Mouse (Mus musculus) neural tube, embryonic 11.5 days (tissue): ENCODE measurements around the gene Gatd1. TPM values are rescaled to one million over a fixed set of nuclear protein-coding genes. Genes with fewer than 3 reads are reported as not detected.
"Not testable (repeated sequence)": the region's sequence is repeated elsewhere in the genome, so short reads cannot be mapped to it uniquely, and the experiment has no call there.

Source experiments
- ATAC-seq: fragments of 200-750 bp; cut with Nextera tagmentation; 2 replicates; pipeline ENCODE4 v1.8.0; 2017; ENCODE audit warnings: moderate number of reproducible peaks, mild to moderate bottlenecking, moderate TSS enrichment, moderate library complexity; ENCODE audit not compliant: insufficient read depth, low FRiP score, low TSS enrichment
- DNase-seq: peaks from one replicate; pipeline ENCODE4 v3.0.0-alpha.2; 2015; ENCODE audit warnings: low spot score
- H3K27ac ChIP-seq: fragments of 300-500 bp; sonication (generic); 2 replicates; pipeline ENCODE4 v1.5.1; 2014; ENCODE audit warnings: low read depth, mild to moderate bottlenecking, low read length
- H3K27me3 ChIP-seq: fragments of 300-500 bp; sonication (generic); 2 replicates; pipeline ENCODE4 v1.6.1; 2014; ENCODE audit warnings: mild to moderate bottlenecking, low read length, mixed read lengths; ENCODE audit not compliant: control insufficient read depth, insufficient read depth
- H3K36me3 ChIP-seq: fragments of 300-500 bp; sonication (generic); 2 replicates; pipeline ENCODE4 v1.6.1; 2014; ENCODE audit warnings: mild to moderate bottlenecking, low read length, moderate library complexity, mixed read lengths; ENCODE audit not compliant: control insufficient read depth, insufficient read depth
- H3K4me1 ChIP-seq: fragments of 300-500 bp; sonication (generic); 2 replicates; pipeline ENCODE4 v1.6.1; 2014; ENCODE audit warnings: low read length, mixed read lengths; ENCODE audit not compliant: control insufficient read depth, insufficient read depth
- H3K4me2 ChIP-seq: fragments of 300-500 bp; sonication (generic); 2 replicates; pipeline ENCODE4 v1.6.1; 2014; ENCODE audit warnings: low read depth, mild to moderate bottlenecking, moderate library complexity
- H3K4me3 ChIP-seq: fragments of 300-500 bp; sonication (generic); 2 replicates; pipeline ENCODE4 v1.5.1; 2014; ENCODE audit warnings: low read depth, low read length
- H3K9ac ChIP-seq: fragments of 300-500 bp; sonication (generic); 2 replicates; pipeline ENCODE4 v1.6.1; 2014; ENCODE audit warnings: mild to moderate bottlenecking, low read length
- H3K9me3 ChIP-seq: fragments of 300-500 bp; sonication (generic); 2 replicates; pipeline ENCODE4 v1.6.1; 2016; ENCODE audit warnings: low read length; ENCODE audit not compliant: control insufficient read depth
- WGBS: fragments of 180-500 bp; shearing (Covaris S2); extraction: QIAGEN DNeasy Blood & Tissue Kit; methylation state at CpG from one replicate; pipeline ENCODE4 v1.1.7; 2014; 5-methylcytosine and 5-hydroxymethylcytosine counted together
- polyA plus RNA-seq: library from polyadenylated mRNA; unstranded; fragments of >200 nt; fragmentation: Nextera tagmentation; extraction: Ambion mirVana; gene quantifications from 2 replicates; pipeline ENCODE4 v1.2.1, GENCODE M21; 2014

Gene Gatd1
- polyA plus RNA-seq, 1 experiment from 2014 or later = 44.1 TPM

GRCm38 (mm10) chr7:141457236-141457635, 43.3 kb upstream of the Gatd1 start:
- Histone ChIP-seq H3K4me2 (no peak overlapping the region), H3K27me3 (peaks cover 26% of the 10 kb centered on the region), H3K9ac (no peak overlapping the region), H3K4me1 (peaks cover 11% of the 10 kb centered on the region), H3K27ac (no peak overlapping the region), H3K9me3 (no peaks in the 10 kb centered on the region), H3K36me3 (no peaks in the 10 kb centered on the region), H3K4me3 (no peak overlapping the region)
- 92% methylated on average over 14 of the region's 14 CpGs for WGBS
- DNase-seq = no peak
- no peak for ATAC-seq

GRCm38 (mm10) chr7:141456739-141457138, 42.8 kb upstream of the Gatd1 start:
- Histone ChIP-seq H3K9me3 (no peaks in the 10 kb centered on the region), H3K4me1 (peaks cover 7% of the 10 kb centered on the region), H3K4me2 (no peak overlapping the region), H3K9ac (no peak overlapping the region), H3K4me3 (no peak overlapping the region), H3K36me3 (peaks cover 2% of the 10 kb centered on the region; the same call in 1 of the 2 replicates), H3K27ac (no peak overlapping the region), H3K27me3 (peaks cover 21% of the 10 kb centered on the region)
- 93% methylated on average over 6 of the region's 6 CpGs for WGBS
- no peak for DNase-seq
- no peak for ATAC-seq

- 2% methylated on average over 23 of the region's 23 CpGs for WGBS
- ATAC-seq (peak; percentile 17; the same call in 1 of the 2 replicates), DNase-seq (peak; percentile 47)
- H3K9me3 ChIP-seq = no peaks in the 10 kb centered on the region
- H3K4me2 ChIP-seq = peak overlapping the region; percentile 66
- peak overlapping the region; percentile 46 for H3K4me3 ChIP-seq
- H3K4me1 ChIP-seq = peaks cover 6% of the 10 kb centered on the region
- H3K27me3 ChIP-seq = peaks cover 11% of the 10 kb centered on the region
- H3K27ac ChIP-seq = peak overlapping the region; percentile 67; the same call in 1 of the 2 replicates
- peak overlapping the region; percentile 62 for H3K9ac ChIP-seq
- peaks cover 5% of the 10 kb centered on the region for H3K36me3 ChIP-seq
These were observed 41.8 kb upstream of the Gatd1 start for GRCm38 (mm10) chr7:141455610-141456314.

- peaks cover 6% of the 10 kb centered on the region for H3K4me1 ChIP-seq
- peak within 1 kb of the TSS; percentile 66 for H3K4me2 ChIP-seq
- under 1% methylated on average over 45 of the region's 45 CpGs for WGBS
- H3K27me3 ChIP-seq = peaks cover 4% of the 10 kb centered on the region; the same call in 1 of the 2 replicates
- H3K36me3 ChIP-seq = peaks cover 5% of the 10 kb centered on the region
- peak within 1 kb of the TSS; percentile 62 for H3K9ac ChIP-seq
- no peaks in the 10 kb centered on the region for H3K9me3 ChIP-seq
- DNase-seq (peak; percentile 92), ATAC-seq (peak; percentile 80)
- peak within 1 kb of the TSS; percentile 46 for H3K4me3 ChIP-seq
- H3K27ac ChIP-seq = peak within 1 kb of the TSS; percentile 67; the same call in 1 of the 2 replicates
These were observed 41.1 kb upstream of the Gatd1 start, which contains the start of gene Pnpla2 for GRCm38 (mm10) chr7:141454967-141455551. TSS of gene Pnpla2 (plus strand) at chr7:141455198.

GRCm38 (mm10) chr7:141453636-141454035, 39.7 kb upstream of the Gatd1 start:
- Histone ChIP-seq H3K27me3 (no peaks in the 10 kb centered on the region), H3K9me3 (no peaks in the 10 kb centered on the region), H3K4me3 (no peak overlapping the region), H3K4me1 (peaks cover 9% of the 10 kb centered on the region), H3K4me2 (no peak overlapping the region), H3K9ac (no peak overlapping the region), H3K36me3 (peaks cover 9% of the 10 kb centered on the region), H3K27ac (no peak overlapping the region)
- ATAC-seq (no peak), DNase-seq (no peak)
- WGBS = 79% methylated on average over 2 of the region's 2 CpGs

GRCm38 (mm10) chr7:141451928-141452327, 38.0 kb upstream of the Gatd1 start:
- H3K27me3 ChIP-seq = no peaks in the 10 kb centered on the region
- peaks cover 11% of the 10 kb centered on the region for H3K36me3 ChIP-seq
- H3K4me1 ChIP-seq = peaks cover 15% of the 10 kb centered on the region
- no peak overlapping the region for H3K9ac ChIP-seq
- no peaks in the 10 kb centered on the region for H3K9me3 ChIP-seq
- no peak for DNase-seq
- ATAC-seq = no peak
- H3K27ac ChIP-seq = no peak overlapping the region
- no peak overlapping the region for H3K4me2 ChIP-seq
- no peak overlapping the region for H3K4me3 ChIP-seq

GRCm38 (mm10) chr7:141447110-141447991, 33.4 kb upstream of the Gatd1 start, which contains the start of gene Rplp2:
TSS of gene Rplp2 (plus strand) at chr7:141447370.
- Histone ChIP-seq H3K4me1 (peaks cover 19% of the 10 kb centered on the region), H3K27me3 (no peaks in the 10 kb centered on the region), H3K36me3 (peaks cover 11% of the 10 kb centered on the region), H3K9me3 (no peaks in the 10 kb centered on the region), H3K4me3 (peak within 1 kb of the TSS; percentile 85), H3K4me2 (peak within 1 kb of the TSS; percentile 79), H3K27ac (peak within 1 kb of the TSS; percentile 77), H3K9ac (peak within 1 kb of the TSS; percentile 85)
- WGBS = under 1% methylated on average over 63 of the region's 63 CpGs
- DNase-seq (peak; percentile 94), ATAC-seq (peak; percentile 89)

- WGBS = 85% methylated on average over 3 of the region's 3 CpGs
- H3K36me3 ChIP-seq, DNase-seq, H3K9me3 ChIP-seq, H3K27ac ChIP-seq, H3K9ac ChIP-seq, H3K27me3 ChIP-seq, ATAC-seq, H3K4me3 ChIP-seq, H3K4me2 ChIP-seq: not testable (repeated sequence)
- H3K4me1 ChIP-seq = peaks cover 22% of the 10 kb centered on the region
These were observed 32.4 kb upstream of the Gatd1 start for GRCm38 (mm10) chr7:141446374-141446773.
